Mouse (Mus musculus): ENCODE results near the gene Gucd1.

Gene Gucd1

GRCm38 (mm10) chr10:75315756-75316155 is 202.0 kb downstream of the Gucd1 start:
- DNase-seq, result no peak

GRCm38 (mm10) chr10:75314190-75314980 is 203.4 kb downstream of the Gucd1 start:
- DNase-seq, result peak; percentile 13

GRCm38 (mm10) chr10:75312361-75312760 is 205.4 kb downstream of the Gucd1 start:
- DNase-seq, result no peak

- no peak for DNase-seq
Observed at GRCm38 (mm10) chr10:75307130-75307529, 210.6 kb downstream of the Gucd1 start.

GRCm38 (mm10) chr10:75304413-75304812 is 213.4 kb downstream of the Gucd1 start:
- no peak for DNase-seq

GRCm38 (mm10) chr10:75304049-75304405 is 213.7 kb downstream of the Gucd1 start:
- DNase-seq, result no peak

- no peak for DNase-seq
Observed at GRCm38 (mm10) chr10:75303324-75304048, 214.3 kb downstream of the Gucd1 start.

GRCm38 (mm10) chr10:75302536-75302935 is 215.2 kb downstream of the Gucd1 start:
- no peak for DNase-seq

- DNase-seq, result no peak
Observed at GRCm38 (mm10) chr10:75301937-75302336, 215.8 kb downstream of the Gucd1 start.

GRCm38 (mm10) chr10:75301195-75301806 is 216.5 kb downstream of the Gucd1 start:
- DNase-seq, result no peak
